Mouse (Mus musculus): ENCODE measurements around the gene Stoml1.
"Not testable (repeated sequence)": the region's sequence is repeated elsewhere in the genome, so short reads cannot be mapped to it uniquely, and the experiment has no call there.

Gene Stoml1

GRCm38 (mm10) chr9:58241780-58242485 lies 11.0 kb upstream of the Stoml1 start:
- DNase-seq (ENCODE audit: low read depth, low spot score) = peak; percentile 33

GRCm38 (mm10) chr9:58242696-58243095 lies 10.3 kb upstream of the Stoml1 start:
- no peak for DNase-seq (ENCODE audit: low read depth, low spot score)

GRCm38 (mm10) chr9:58243696-58244095 lies 9.3 kb upstream of the Stoml1 start:
- DNase-seq (ENCODE audit: low read depth, low spot score) = no peak

GRCm38 (mm10) chr9:58246083-58246591 lies 6.8 kb upstream of the Stoml1 start:
- DNase-seq (ENCODE audit: low read depth, low spot score) = peak; percentile 11

- DNase-seq (ENCODE audit: low read depth, low spot score) = peak; percentile 93
These were observed 5.8 kb upstream of the Stoml1 start for GRCm38 (mm10) chr9:58247064-58247759.

- peak; percentile 42 for DNase-seq (ENCODE audit: low read depth, low spot score)
These were observed 4.1 kb upstream of the Stoml1 start for GRCm38 (mm10) chr9:58248746-58249413.

- peak; percentile 88 for DNase-seq (ENCODE audit: low read depth, low spot score)
These were observed 3.3 kb upstream of the Stoml1 start, which contains the start of gene Pml for GRCm38 (mm10) chr9:58249592-58250192. Gene Pml, minus strand, starts transcription at chr9:58249786.

GRCm38 (mm10) chr9:58250322-58250721 lies 2.6 kb upstream of the Stoml1 start:
- DNase-seq (ENCODE audit: low read depth, low spot score) = no peak

- not testable (repeated sequence) for DNase-seq (ENCODE audit: low read depth, low spot score)
These were observed 2.2 kb upstream of the Stoml1 start for GRCm38 (mm10) chr9:58250730-58251129.

- not testable (repeated sequence) for DNase-seq (ENCODE audit: low read depth, low spot score)
These were observed 800 bp downstream of the Stoml1 start for GRCm38 (mm10) chr9:58253805-58254122.

- DNase-seq (ENCODE audit: low read depth, low spot score) = no peak
These were observed 2.1 kb downstream of the Stoml1 start for GRCm38 (mm10) chr9:58255105-58255504.

- peak; percentile 48 for DNase-seq (ENCODE audit: low read depth, low spot score)
These were observed 3.0 kb downstream of the Stoml1 start for GRCm38 (mm10) chr9:58255704-58256685.

GRCm38 (mm10) chr9:58262507-58262906 lies 9.5 kb downstream of the Stoml1 start:
- no peak for DNase-seq (ENCODE audit: low read depth, low spot score)

- no peak for DNase-seq (ENCODE audit: low read depth, low spot score)
These were observed 12.4 kb downstream of the Stoml1 start for GRCm38 (mm10) chr9:58265368-58265767.

- DNase-seq (ENCODE audit: low read depth, low spot score) = peak; percentile 53
These were observed 13.6 kb downstream of the Stoml1 start for GRCm38 (mm10) chr9:58266571-58267011.

- DNase-seq (ENCODE audit: low read depth, low spot score) = no peak
These were observed 14.1 kb downstream of the Stoml1 start for GRCm38 (mm10) chr9:58267046-58267445.

- peak; percentile 91 for DNase-seq (ENCODE audit: low read depth, low spot score)
These were observed 15.7 kb downstream of the Stoml1 start for GRCm38 (mm10) chr9:58268384-58269313.

GRCm38 (mm10) chr9:58270081-58270480 lies 17.1 kb downstream of the Stoml1 start:
- DNase-seq (ENCODE audit: low read depth, low spot score) = no peak

- DNase-seq (ENCODE audit: low read depth, low spot score) = no peak
These were observed 18.1 kb downstream of the Stoml1 start for GRCm38 (mm10) chr9:58271109-58271508.

GRCm38 (mm10) chr9:58271551-58271950 lies 18.6 kb downstream of the Stoml1 start:
- DNase-seq (ENCODE audit: low read depth, low spot score) = peak; percentile 37

All from 3T3-L1 (cell line).